Mouse (Mus musculus): ENCODE measurements around the gene Afg3l1. TPM values are rescaled to one million over a fixed set of nuclear protein-coding genes. Genes with fewer than 3 reads are reported as not detected.

The Afg3l1 gene
- polyA plus RNA-seq (2012; rRNA removed; ENCODE audit: low replicate concordance) = 14.9 and 17.9 TPM in 2 replicates

GRCm38 (mm10) chr8:123477737-123478258, at the start of gene Afg3l1:
TSS of gene Afg3l1 (plus strand) at chr8:123477903.

GRCm38 (mm10) chr8:123514781-123515539, 37.3 kb downstream of the Afg3l1 start, which contains the start of gene Dbndd1:
TSS of gene Dbndd1 (minus strand) at chr8:123515463.

GRCm38 (mm10) chr8:123518667-123519066, 41.0 kb downstream of the Afg3l1 start, which contains the start of gene Gas8:
TSS of gene Gas8 (plus strand) at chr8:123518834.

Other genes starting within 250 kb of the Afg3l1 start
- gene Spata2l, start 241.7 kb upstream of the Afg3l1 start, polyA plus RNA-seq (2012; rRNA removed; ENCODE audit: low replicate concordance) = 8.9 and 20.0 TPM in 2 replicates
- 26.1 and 27.8 TPM in 2 replicates for gene Zfp276, start 223.7 kb upstream of the Afg3l1 start, polyA plus RNA-seq (2012; rRNA removed; ENCODE audit: low replicate concordance)
- 77.9 and 100 TPM in 2 replicates for gene Vps9d1, start 223.6 kb upstream of the Afg3l1 start, polyA plus RNA-seq (2012; rRNA removed; ENCODE audit: low replicate concordance)
- 19.5 and 32.4 TPM in 2 replicates for gene Fanca, start 159.3 kb upstream of the Afg3l1 start, polyA plus RNA-seq (2012; rRNA removed; ENCODE audit: low replicate concordance)
- gene Spire2, start 145.2 kb upstream of the Afg3l1 start, polyA plus RNA-seq (2012; rRNA removed; ENCODE audit: low replicate concordance) = 27.8 and 46.5 TPM in 2 replicates
- gene Tcf25, start 104.2 kb upstream of the Afg3l1 start, polyA plus RNA-seq (2012; rRNA removed; ENCODE audit: low replicate concordance) = 99.9 and 118 TPM in 2 replicates
- gene Mc1r, start 70.8 kb upstream of the Afg3l1 start, polyA plus RNA-seq (2012; rRNA removed; ENCODE audit: low replicate concordance) = not detected in 2 replicates
- gene Tubb3, start 66.5 kb upstream of the Afg3l1 start, polyA plus RNA-seq (2012; rRNA removed; ENCODE audit: low replicate concordance) = 7.2 and 15.3 TPM in 2 replicates
- gene Def8, start 54.4 kb upstream of the Afg3l1 start, polyA plus RNA-seq (2012; rRNA removed; ENCODE audit: low replicate concordance) = 17.8 and 24.0 TPM in 2 replicates
- gene Dbndd1, start 37.6 kb downstream of the Afg3l1 start, polyA plus RNA-seq (2012; rRNA removed; ENCODE audit: low replicate concordance) = 0.12 and 0.57 TPM in 2 replicates
- 1.4 and 2.0 TPM in 2 replicates for gene Gas8, start 40.9 kb downstream of the Afg3l1 start, polyA plus RNA-seq (2012; rRNA removed; ENCODE audit: low replicate concordance)
- gene Rhou, start 176.0 kb downstream of the Afg3l1 start, polyA plus RNA-seq (2012; rRNA removed; ENCODE audit: low replicate concordance) = 16.4 and 22.2 TPM in 2 replicates

Measured in duodenum, adult 2 months (tissue).